Mouse (Mus musculus): ENCODE measurements at regions not wholly inside any gene's neighbourhood (a gene's known extent, or its start where the extent isn't known, plus 50 kb on each side); places are given as distances from the start of the nearest gene placed in this dataset.

DNA sequence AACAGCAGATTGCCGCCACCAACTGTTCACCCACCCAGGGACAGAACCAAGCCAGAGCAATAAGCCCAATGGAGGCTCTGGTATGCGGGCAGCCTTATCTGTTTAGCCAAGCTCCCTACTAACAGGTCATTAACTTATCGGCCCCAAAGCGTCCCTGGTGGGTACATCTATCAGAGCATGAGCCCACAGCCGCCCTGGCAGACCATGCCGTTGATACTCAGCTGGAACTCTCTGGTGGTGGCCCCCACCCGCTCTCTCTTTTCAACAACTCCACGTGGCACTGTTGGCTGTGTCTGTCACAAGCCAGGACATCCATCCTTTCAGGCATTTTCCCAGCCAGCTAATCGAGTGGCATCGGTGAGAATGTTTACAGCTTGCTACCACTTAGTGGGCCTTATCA lies 100.8 kb upstream of the Rbm19 start:
- no peak for TF ChIP-seq EP300 (IDR thresholded peaks at IDR 0.05)
- no peak for TF ChIP-seq CTCF (IDR thresholded peaks at IDR 0.05)
